Mouse (Mus musculus): Measurements from ENCODE around the gene Myocos. TPM values are rescaled to one million over a fixed set of nuclear protein-coding genes. Genes with fewer than 3 reads are reported as not detected.
A peak's percentile ranks its signal among the peaks of the same experiment; 100 is the strongest.

Myocos gene
- polyA plus RNA-seq (2014; fragmentation: Nextera tagmentation; extraction: Ambion mirVana): not detected in 2 replicates

DNA sequence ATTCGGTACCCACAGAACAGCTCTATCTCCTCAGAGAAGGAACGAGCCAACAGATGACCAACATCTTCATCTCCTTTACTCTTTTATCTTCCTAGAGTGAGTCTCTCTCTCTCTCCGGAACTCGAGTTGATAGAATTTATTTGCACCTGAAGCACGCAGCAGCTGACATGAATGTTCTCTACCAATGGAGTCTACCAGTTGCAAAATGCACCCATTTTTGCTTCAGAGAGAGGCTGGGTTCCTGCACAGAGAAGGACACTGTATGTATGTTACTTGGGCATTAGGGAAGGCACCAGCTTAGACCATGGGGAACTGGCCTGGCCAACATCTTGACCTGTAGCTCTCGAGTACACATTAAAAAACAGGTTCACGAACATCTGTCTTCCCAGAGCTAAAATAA, at the start of gene Myocos:
Gene Myocos, minus strand, starts transcription at position 101 of the 400 bp plus-strand sequence.
- H3K9ac ChIP-seq (ENCODE audit: low read length): no peak within 1 kb of the TSS
- no peak for DNase-seq (ENCODE audit: low spot score)

DNA sequence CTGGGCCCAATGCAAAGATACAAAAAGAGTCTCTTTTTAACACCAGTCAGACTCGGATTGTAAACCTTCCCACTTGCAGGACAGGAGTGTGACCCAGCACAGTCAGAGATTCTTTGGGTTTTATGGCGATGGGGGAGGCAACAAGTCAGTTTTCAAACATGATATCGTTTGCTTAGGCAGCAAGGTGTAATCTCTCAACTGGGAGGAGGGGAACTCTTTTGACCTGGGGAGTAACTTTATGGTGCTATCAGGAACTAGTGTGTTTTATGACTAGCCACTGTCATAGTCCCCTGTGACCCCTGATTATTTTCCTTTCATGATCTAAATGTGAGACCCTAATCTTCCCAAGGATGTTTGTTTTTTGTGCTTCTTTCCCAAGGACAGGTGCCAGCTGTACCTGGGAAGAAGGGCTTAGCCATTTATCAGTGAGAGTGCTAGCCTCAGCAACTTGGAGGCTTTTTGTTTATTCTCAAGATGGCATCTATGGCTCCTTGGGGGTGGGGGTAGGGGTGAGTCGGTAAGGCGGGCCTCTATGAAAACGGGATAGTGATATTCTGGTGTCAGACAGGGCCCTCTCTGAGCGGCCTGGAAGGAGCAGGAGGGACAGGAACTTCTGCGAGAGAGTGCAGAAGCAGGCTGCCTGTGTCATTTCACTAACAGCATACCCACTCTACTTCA, 42.5 kb upstream of the Myocos start:
- WGBS: 58% methylated on average over 8 of the region's 8 CpGs
- H3K9me3 ChIP-seq (ENCODE audit: control insufficient read depth, low read length): no peaks in the 10 kb centered on the region
- no peak overlapping the region for H3K9ac ChIP-seq (ENCODE audit: low read length)
- ATAC-seq (ENCODE audit: insufficient read depth, low FRiP score, low TSS enrichment) (no peak), DNase-seq (ENCODE audit: low spot score) (no peak)
- H3K4me3 ChIP-seq (ENCODE audit: low read depth, low read length): no peak overlapping the region
- no peak overlapping the region for H3K27ac ChIP-seq (ENCODE audit: low read depth, low read length)
- H3K4me1 ChIP-seq (ENCODE audit: control insufficient read depth, insufficient read depth, low read length): no peaks in the 10 kb centered on the region
- peaks cover 24% of the 10 kb centered on the region for H3K36me3 ChIP-seq (ENCODE audit: control insufficient read depth, insufficient read depth, low read length)
- H3K4me2 ChIP-seq (ENCODE audit: low read depth): no peak overlapping the region
- no peaks in the 10 kb centered on the region for H3K27me3 ChIP-seq (ENCODE audit: control insufficient read depth, insufficient read depth, low read length)

More for the DNA sequence above, at the start of gene Myocos:
- no peaks in the 10 kb centered on the region for H3K4me1 ChIP-seq (ENCODE audit: control insufficient read depth, insufficient read depth, low read length)
- H3K36me3 ChIP-seq (ENCODE audit: control insufficient read depth, insufficient read depth, low read length): no peaks in the 10 kb centered on the region
- H3K4me3 ChIP-seq (ENCODE audit: low read depth, low read length): no peak within 1 kb of the TSS
- ATAC-seq (ENCODE audit: insufficient read depth, low FRiP score, low TSS enrichment): no peak
- H3K27me3 ChIP-seq (ENCODE audit: control insufficient read depth, insufficient read depth, low read length): no peaks in the 10 kb centered on the region
- H3K27ac ChIP-seq (ENCODE audit: low read depth, low read length): no peak within 1 kb of the TSS
- 92% methylated on average over 7 of the region's 7 CpGs for WGBS
- H3K9me3 ChIP-seq (ENCODE audit: control insufficient read depth, low read length): no peaks in the 10 kb centered on the region
- no peak within 1 kb of the TSS for H3K4me2 ChIP-seq (ENCODE audit: low read depth)

DNA sequence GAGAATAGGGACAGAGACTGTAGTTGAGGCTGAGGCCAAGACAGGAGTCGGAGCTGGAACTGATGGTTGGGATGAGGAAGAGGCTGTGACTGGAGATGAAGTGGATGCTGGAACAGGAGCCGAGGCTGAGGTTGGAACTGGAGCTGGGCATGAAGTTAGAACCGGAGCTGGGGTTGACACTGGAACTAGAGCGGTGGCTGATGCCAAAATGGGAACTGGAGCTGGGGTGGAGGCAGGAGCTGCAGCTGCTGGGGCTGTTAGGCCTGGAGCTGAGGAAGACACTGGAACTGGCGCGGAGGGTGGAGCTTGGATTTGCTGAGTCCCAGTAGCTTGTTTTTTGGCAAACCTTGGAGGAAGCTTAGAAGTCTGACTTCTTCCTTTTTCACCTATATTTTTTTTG, 39.8 kb upstream of the Myocos start:
- Histone ChIP-seq H3K27ac (ENCODE audit: low read depth, low read length) (no peak overlapping the region), H3K27me3 (ENCODE audit: control insufficient read depth, insufficient read depth, low read length) (no peaks in the 10 kb centered on the region), H3K4me2 (ENCODE audit: low read depth) (no peak overlapping the region), H3K4me3 (ENCODE audit: low read depth, low read length) (no peak overlapping the region), H3K9ac (ENCODE audit: low read length) (no peak overlapping the region), H3K36me3 (ENCODE audit: control insufficient read depth, insufficient read depth, low read length) (peaks cover 13% of the 10 kb centered on the region), H3K9me3 (ENCODE audit: control insufficient read depth, low read length) (no peaks in the 10 kb centered on the region), H3K4me1 (ENCODE audit: control insufficient read depth, insufficient read depth, low read length) (no peaks in the 10 kb centered on the region)
- no peak for ATAC-seq (ENCODE audit: insufficient read depth, low FRiP score, low TSS enrichment)
- DNase-seq (ENCODE audit: low spot score): no peak
- WGBS: 94% methylated on average over 6 of the region's 6 CpGs

DNA sequence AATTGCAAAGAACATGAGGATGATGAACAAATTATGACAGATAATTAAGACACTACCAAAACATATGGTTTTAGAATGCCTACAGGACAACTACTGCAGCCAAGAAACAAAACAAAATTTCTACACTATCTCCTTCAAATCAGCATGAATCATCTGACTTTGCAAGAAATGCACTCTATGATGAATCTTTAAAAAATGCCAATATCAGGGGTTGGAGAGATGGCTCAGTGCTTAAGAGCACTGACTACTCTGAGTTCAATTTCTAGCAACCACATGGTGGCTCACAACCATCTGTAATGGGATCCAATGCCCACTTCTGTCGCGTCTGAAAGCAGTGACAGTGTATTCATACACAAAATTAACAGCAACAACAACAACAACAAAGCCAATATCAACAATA, 35.7 kb upstream of the Myocos start:
- no peak for DNase-seq (ENCODE audit: low spot score)
- Histone ChIP-seq H3K27ac (ENCODE audit: low read depth, low read length) (no peak overlapping the region), H3K36me3 (ENCODE audit: control insufficient read depth, insufficient read depth, low read length) (peaks cover 11% of the 10 kb centered on the region), H3K4me2 (ENCODE audit: low read depth) (no peak overlapping the region), H3K9ac (ENCODE audit: low read length) (no peak overlapping the region), H3K4me3 (ENCODE audit: low read depth, low read length) (no peak overlapping the region), H3K4me1 (ENCODE audit: control insufficient read depth, insufficient read depth, low read length) (no peaks in the 10 kb centered on the region), H3K27me3 (ENCODE audit: control insufficient read depth, insufficient read depth, low read length) (no peaks in the 10 kb centered on the region), H3K9me3 (ENCODE audit: control insufficient read depth, low read length) (no peaks in the 10 kb centered on the region)
- WGBS: 98% methylated on average over 2 of the region's 2 CpGs
- ATAC-seq (ENCODE audit: insufficient read depth, low FRiP score, low TSS enrichment): no peak

- peak overlapping the region; percentile 45 for H3K4me2 ChIP-seq (ENCODE audit: low read depth)
- no peaks in the 10 kb centered on the region for H3K4me1 ChIP-seq (ENCODE audit: control insufficient read depth, insufficient read depth, low read length)
- DNase-seq (ENCODE audit: low spot score) (peak; percentile 47), ATAC-seq (ENCODE audit: insufficient read depth, low FRiP score, low TSS enrichment) (peak; percentile 82)
- no peaks in the 10 kb centered on the region for H3K36me3 ChIP-seq (ENCODE audit: control insufficient read depth, insufficient read depth, low read length)
- 3% methylated on average over 11 of the region's 11 CpGs for WGBS
- no peak overlapping the region for H3K27ac ChIP-seq (ENCODE audit: low read depth, low read length)
- peak overlapping the region; percentile 18; the same call in 1 of the 2 replicates for H3K4me3 ChIP-seq (ENCODE audit: low read depth, low read length)
- peak overlapping the region; percentile 41 for H3K9ac ChIP-seq (ENCODE audit: low read length)
- H3K27me3 ChIP-seq (ENCODE audit: control insufficient read depth, insufficient read depth, low read length): no peaks in the 10 kb centered on the region
- no peaks in the 10 kb centered on the region for H3K9me3 ChIP-seq (ENCODE audit: control insufficient read depth, low read length)
Measured at GRCm38 (mm10) chr1:162665486-162666174, 7.6 kb upstream of the Myocos start.

DNA sequence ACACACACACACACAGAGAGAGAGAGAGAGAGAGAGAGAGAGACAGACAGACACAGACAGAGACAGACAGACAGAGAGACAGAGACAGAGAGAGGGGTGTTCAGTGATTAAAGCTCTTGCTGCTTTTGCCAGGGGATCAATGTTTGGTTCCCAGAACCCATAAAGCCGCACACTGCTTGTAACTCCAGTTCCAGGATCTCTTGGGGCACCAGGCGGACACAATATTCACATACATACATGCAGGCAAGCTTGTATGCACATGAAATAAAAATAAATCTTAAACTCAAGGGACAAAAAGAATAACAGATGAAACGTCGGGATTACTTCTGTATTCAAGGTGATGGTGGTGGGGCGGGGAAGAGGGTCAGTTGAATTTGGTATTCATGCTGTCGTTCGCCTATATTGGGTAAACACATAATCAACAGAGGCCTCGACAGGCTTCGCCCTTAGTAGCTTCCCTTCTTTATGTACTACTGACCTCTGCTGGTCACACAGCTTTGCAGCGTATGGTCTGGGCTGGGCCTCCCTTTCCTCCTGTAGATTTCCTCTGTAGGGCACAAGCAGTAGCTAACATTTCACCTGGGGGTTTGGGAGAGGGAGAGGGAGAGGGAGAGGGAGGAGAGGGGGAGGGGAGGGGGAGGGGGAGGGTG, 6.9 kb upstream of the Myocos start:
- H3K9me3 ChIP-seq (ENCODE audit: control insufficient read depth, low read length): no peaks in the 10 kb centered on the region
- H3K27ac ChIP-seq (ENCODE audit: low read depth, low read length): no peak overlapping the region
- H3K9ac ChIP-seq (ENCODE audit: low read length): no peak overlapping the region
- H3K4me3 ChIP-seq (ENCODE audit: low read depth, low read length): no peak overlapping the region
- no peaks in the 10 kb centered on the region for H3K36me3 ChIP-seq (ENCODE audit: control insufficient read depth, insufficient read depth, low read length)
- DNase-seq (ENCODE audit: low spot score) (peak; percentile 83), ATAC-seq (ENCODE audit: insufficient read depth, low FRiP score, low TSS enrichment) (peak; percentile 92)
- WGBS: 16% methylated on average over 10 of the region's 10 CpGs
- no peak overlapping the region for H3K4me2 ChIP-seq (ENCODE audit: low read depth)
- no peaks in the 10 kb centered on the region for H3K4me1 ChIP-seq (ENCODE audit: control insufficient read depth, insufficient read depth, low read length)
- H3K27me3 ChIP-seq (ENCODE audit: control insufficient read depth, insufficient read depth, low read length): no peaks in the 10 kb centered on the region

DNA sequence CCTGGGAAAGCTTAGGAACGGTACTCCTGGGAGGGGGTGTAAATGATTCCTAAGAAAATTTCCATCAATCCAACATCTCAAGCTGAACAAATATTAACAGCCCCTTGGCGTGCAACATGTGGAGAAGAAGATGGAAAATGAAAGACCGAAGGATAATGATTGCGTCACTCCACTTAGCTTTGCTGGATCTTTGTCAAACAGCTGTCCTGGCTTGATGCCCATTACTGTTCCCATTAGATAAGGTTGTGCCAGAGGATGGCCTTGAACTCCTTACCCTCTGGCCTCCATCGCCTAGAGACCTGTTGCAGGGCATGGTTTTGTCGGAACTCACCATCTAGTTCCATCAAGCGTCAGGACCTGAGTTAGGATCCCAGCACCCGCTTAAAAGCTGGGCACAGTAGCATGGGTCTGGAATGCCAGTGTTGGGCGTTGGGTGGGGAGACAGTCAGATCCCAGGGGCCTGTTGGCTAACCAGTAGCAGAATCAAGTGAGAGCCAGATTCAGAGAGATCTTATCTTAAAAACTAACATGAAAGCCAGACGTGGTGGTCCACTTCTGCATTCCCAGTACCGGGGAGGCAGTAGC, 2.3 kb upstream of the Myocos start:
- WGBS: 84% methylated on average over 11 of the region's 11 CpGs
- Histone ChIP-seq H3K27me3 (ENCODE audit: control insufficient read depth, insufficient read depth, low read length) (no peaks in the 10 kb centered on the region), H3K9me3 (ENCODE audit: control insufficient read depth, low read length) (no peaks in the 10 kb centered on the region), H3K4me2 (ENCODE audit: low read depth) (no peak overlapping the region), H3K36me3 (ENCODE audit: control insufficient read depth, insufficient read depth, low read length) (no peaks in the 10 kb centered on the region), H3K9ac (ENCODE audit: low read length) (no peak overlapping the region), H3K27ac (ENCODE audit: low read depth, low read length) (no peak overlapping the region), H3K4me3 (ENCODE audit: low read depth, low read length) (no peak overlapping the region), H3K4me1 (ENCODE audit: control insufficient read depth, insufficient read depth, low read length) (no peaks in the 10 kb centered on the region)
- no peak for DNase-seq (ENCODE audit: low spot score)
- no peak for ATAC-seq (ENCODE audit: insufficient read depth, low FRiP score, low TSS enrichment)

DNA sequence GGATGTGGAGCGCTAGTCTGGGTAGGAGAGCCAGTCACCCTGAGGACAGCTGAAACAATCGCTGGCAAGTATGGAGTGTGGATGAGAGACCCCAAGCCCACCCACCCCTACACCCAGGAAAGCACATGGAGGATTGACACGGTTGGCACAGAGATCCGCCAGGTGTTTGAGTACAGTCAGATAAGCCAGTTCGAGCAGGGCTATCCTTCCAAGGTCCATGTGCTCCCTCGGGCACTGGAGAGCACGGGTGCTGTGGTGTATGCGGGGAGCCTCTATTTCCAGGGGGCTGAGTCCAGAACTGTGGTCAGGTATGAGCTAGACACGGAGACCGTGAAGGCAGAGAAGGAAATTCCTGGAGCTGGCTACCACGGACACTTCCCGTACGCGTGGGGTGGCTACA, 9.6 kb downstream of the Myocos start:
- no peak for ATAC-seq (ENCODE audit: insufficient read depth, low FRiP score, low TSS enrichment)
- no peaks in the 10 kb centered on the region for H3K27me3 ChIP-seq (ENCODE audit: control insufficient read depth, insufficient read depth, low read length)
- H3K9ac ChIP-seq (ENCODE audit: low read length): no peak overlapping the region
- H3K4me2 ChIP-seq (ENCODE audit: low read depth): no peak overlapping the region
- no peaks in the 10 kb centered on the region for H3K36me3 ChIP-seq (ENCODE audit: control insufficient read depth, insufficient read depth, low read length)
- no peaks in the 10 kb centered on the region for H3K9me3 ChIP-seq (ENCODE audit: control insufficient read depth, low read length)
- 93% methylated on average over 14 of the region's 14 CpGs for WGBS
- no peak for DNase-seq (ENCODE audit: low spot score)
- no peak overlapping the region for H3K4me3 ChIP-seq (ENCODE audit: low read depth, low read length)
- no peak overlapping the region for H3K27ac ChIP-seq (ENCODE audit: low read depth, low read length)
- no peaks in the 10 kb centered on the region for H3K4me1 ChIP-seq (ENCODE audit: control insufficient read depth, insufficient read depth, low read length)

All from neural tube, embryonic 11.5 days (tissue).